Mouse (Mus musculus) layer of hippocampus, adult 18-20 months (tissue): ENCODE data around the gene Olfr364-ps1. TPM values are rescaled to one million over a fixed set of nuclear protein-coding genes. Genes with fewer than 3 reads are reported as not detected.

ENCODE experiments used
- DNase-seq, 2 experiments: peaks; one replicate each; pipeline ENCODE4 v3.0.0; 2022; ENCODE audit warnings: low spot score in 2 of 2
- long read RNA-seq: library from polyadenylated mRNA; stranded (forward); transcript quantifications from one replicate; pipeline ENCODE4 v2.0.0, GENCODE M21; 2021
- total RNA-seq, 2 experiments: library from RNA; stranded (reverse); gene quantifications; 2 replicates each; pipeline ENCODE4 v1.2.3; 2021

Olfr364-ps1 gene
- total RNA-seq: not detected
- long read RNA-seq: 0 reads

- DNase-seq: no peak
These were observed at the start of gene Olfr364-ps1 for GRCm38 (mm10) chr2:37139022-37139421. Olfr364-ps1 (plus strand) TSS chr2:37139322.

- DNase-seq: no peak
These were observed 21.3 kb upstream of the Olfr364-ps1 start, which contains the start of gene Olfr362 for GRCm38 (mm10) chr2:37117810-37118209. Olfr362 (minus strand) TSS chr2:37117910.

- no peak for DNase-seq
These were observed 48.8 kb downstream of the Olfr364-ps1 start, which contains the start of gene Olfr365 for GRCm38 (mm10) chr2:37187898-37188297. Olfr365 (plus strand) TSS chr2:37188198.

Other genes with a start within 250 kb of the Olfr364-ps1 start
- gene Olfr353, start 246.4 kb upstream of the Olfr364-ps1 start, total RNA-seq: not detected
- gene Olfr354, start 233.6 kb upstream of the Olfr364-ps1 start, total RNA-seq: not detected
- gene Olfr355, start 210.4 kb upstream of the Olfr364-ps1 start, total RNA-seq: not detected
- gene Olfr356, start 202.2 kb upstream of the Olfr364-ps1 start, total RNA-seq: not detected
- gene Olfr357, start 145.5 kb upstream of the Olfr364-ps1 start, total RNA-seq: not detected
- gene Olfr358, start 130.0 kb upstream of the Olfr364-ps1 start, total RNA-seq: not detected
- gene Olfr360, start 73.6 kb upstream of the Olfr364-ps1 start, total RNA-seq: not detected
- gene Olfr361, start 50.0 kb upstream of the Olfr364-ps1 start, total RNA-seq: not detected
- gene Olfr362, start 21.4 kb upstream of the Olfr364-ps1 start, total RNA-seq: not detected
- gene Olfr365, start 48.9 kb downstream of the Olfr364-ps1 start, total RNA-seq: under 1 TPM in 1 of 2 experiments, not detected in 1; 0.07 TPM
- gene Olfr366, start 72.3 kb downstream of the Olfr364-ps1 start, total RNA-seq: not detected
- not detected for gene Olfr368, start 187.2 kb downstream of the Olfr364-ps1 start, total RNA-seq
- 10 to 100 TPM; 27.3 to 31.2 TPM for gene Pdcl, start 220.0 kb downstream of the Olfr364-ps1 start, total RNA-seq